Mouse (Mus musculus): Measurements from ENCODE around the gene Mad2l1bp.
A peak's percentile ranks its signal among the peaks of the same experiment; 100 is the strongest.

Gene Mad2l1bp

GRCm38 (mm10) chr17:46152847-46153782, at the start of gene Mad2l1bp:
Mad2l1bp (minus strand) TSS chr17:46153553.
- peak; percentile 84 for DNase-seq (ENCODE audit: low spot score)

GRCm38 (mm10) chr17:46203078-46203477, 49.7 kb upstream of the Mad2l1bp start:
- DNase-seq (ENCODE audit: low spot score): no peak

GRCm38 (mm10) chr17:46202421-46203071, 49.2 kb upstream of the Mad2l1bp start, which contains the start of the genes Polh and Xpo5:
Polh (minus strand) TSS chr17:46202645.
Xpo5 (plus strand) TSS chr17:46202782.
- DNase-seq (ENCODE audit: low spot score): peak; percentile 92

GRCm38 (mm10) chr17:46201151-46201550, 47.8 kb upstream of the Mad2l1bp start:
- DNase-seq (ENCODE audit: low spot score): no peak

- DNase-seq (ENCODE audit: low spot score): no peak
Observed at GRCm38 (mm10) chr17:46188829-46189228, 35.5 kb upstream of the Mad2l1bp start.

GRCm38 (mm10) chr17:46182273-46182672, 28.9 kb upstream of the Mad2l1bp start:
- DNase-seq (ENCODE audit: low spot score): no peak

GRCm38 (mm10) chr17:46170538-46170937, 17.2 kb upstream of the Mad2l1bp start:
- DNase-seq (ENCODE audit: low spot score): no peak

- DNase-seq (ENCODE audit: low spot score): no peak
Observed at GRCm38 (mm10) chr17:46168768-46169167, 15.4 kb upstream of the Mad2l1bp start.

GRCm38 (mm10) chr17:46168318-46168717, 15.0 kb upstream of the Mad2l1bp start:
- DNase-seq (ENCODE audit: low spot score): no peak

GRCm38 (mm10) chr17:46167014-46167413, 13.7 kb upstream of the Mad2l1bp start:
- DNase-seq (ENCODE audit: low spot score): no peak

- DNase-seq (ENCODE audit: low spot score): no peak
Observed at GRCm38 (mm10) chr17:46166270-46166669, 12.9 kb upstream of the Mad2l1bp start.

- DNase-seq (ENCODE audit: low spot score): no peak
Observed at GRCm38 (mm10) chr17:46165460-46165859, 12.1 kb upstream of the Mad2l1bp start.

- DNase-seq (ENCODE audit: low spot score): no peak
Observed at GRCm38 (mm10) chr17:46164791-46165190, 11.4 kb upstream of the Mad2l1bp start.

- no peak for DNase-seq (ENCODE audit: low spot score)
Observed at GRCm38 (mm10) chr17:46164301-46164700, 10.9 kb upstream of the Mad2l1bp start.

GRCm38 (mm10) chr17:46162951-46163421, 9.6 kb upstream of the Mad2l1bp start:
- no peak for DNase-seq (ENCODE audit: low spot score)

GRCm38 (mm10) chr17:46162551-46162950, 9.2 kb upstream of the Mad2l1bp start:
- DNase-seq (ENCODE audit: low spot score): no peak

GRCm38 (mm10) chr17:46161710-46162109, 8.4 kb upstream of the Mad2l1bp start:
- DNase-seq (ENCODE audit: low spot score): no peak

- no peak for DNase-seq (ENCODE audit: low spot score)
Observed at GRCm38 (mm10) chr17:46161179-46161578, 7.8 kb upstream of the Mad2l1bp start.

GRCm38 (mm10) chr17:46160686-46161085, 7.3 kb upstream of the Mad2l1bp start, which contains the start of gene Gtpbp2:
Gtpbp2 (plus strand) TSS chr17:46161032.
- peak; percentile 98 for DNase-seq (ENCODE audit: low spot score)

GRCm38 (mm10) chr17:46160090-46160662, 6.8 kb upstream of the Mad2l1bp start:
- DNase-seq (ENCODE audit: low spot score): peak; percentile 84

GRCm38 (mm10) chr17:46159236-46159635, 5.9 kb upstream of the Mad2l1bp start:
- no peak for DNase-seq (ENCODE audit: low spot score)

- no peak for DNase-seq (ENCODE audit: low spot score)
Observed at GRCm38 (mm10) chr17:46157131-46157530, 3.8 kb upstream of the Mad2l1bp start.
